Mouse (Mus musculus) B cell, adult 2 months (primary cell): ENCODE measurements around the gene Exph5.

ENCODE experiments used
- DNase-seq, 2 experiments: peaks; one replicate each; pipeline ENCODE4 v3.0.0; 2022

Gene Exph5

DNA sequence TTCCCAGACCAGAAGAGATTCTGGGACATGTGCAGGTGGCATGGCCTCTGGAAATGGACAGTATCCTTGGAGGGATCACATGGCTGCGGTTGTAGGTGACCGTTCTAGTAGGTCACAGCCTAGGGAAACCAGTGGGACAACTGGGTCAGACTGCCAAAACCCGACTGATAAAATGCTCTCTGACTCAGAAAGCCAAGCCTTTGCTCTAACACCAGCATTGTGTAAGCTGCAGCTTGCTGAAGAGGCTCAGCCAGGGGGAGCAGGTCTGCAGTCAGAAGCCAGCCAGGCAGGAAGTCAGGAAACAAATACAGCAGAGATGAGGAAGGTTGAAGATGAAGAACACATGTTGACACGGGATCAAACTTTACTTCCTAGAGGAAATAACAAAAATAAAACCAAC lies 74.4 kb downstream of the Exph5 start:
- no peak for DNase-seq

GRCm38 (mm10) chr9:53376820-53377219 lies 75.3 kb downstream of the Exph5 start:
- peak; percentile 45 to 52 for DNase-seq

DNA sequence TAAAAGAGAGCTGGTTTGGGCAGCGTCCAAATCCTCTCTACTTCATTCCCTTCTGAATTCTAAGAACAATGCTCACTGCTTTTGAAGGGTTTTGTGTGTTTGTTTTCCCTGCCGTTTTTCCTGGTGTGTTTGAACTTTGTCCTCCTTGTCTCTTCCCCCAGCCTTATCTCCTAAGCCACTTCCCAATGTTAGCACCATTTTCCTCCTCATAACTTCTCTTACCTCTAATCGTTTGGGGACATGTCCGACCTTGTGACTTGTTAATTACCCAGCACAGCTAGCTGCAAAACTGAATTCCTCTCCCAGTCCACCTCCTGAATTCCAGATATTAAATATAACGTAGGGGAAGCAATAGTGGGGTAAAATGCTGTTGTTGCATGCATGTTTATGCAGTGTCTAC lies 76.1 kb downstream of the Exph5 start:
- no peak for DNase-seq

DNA sequence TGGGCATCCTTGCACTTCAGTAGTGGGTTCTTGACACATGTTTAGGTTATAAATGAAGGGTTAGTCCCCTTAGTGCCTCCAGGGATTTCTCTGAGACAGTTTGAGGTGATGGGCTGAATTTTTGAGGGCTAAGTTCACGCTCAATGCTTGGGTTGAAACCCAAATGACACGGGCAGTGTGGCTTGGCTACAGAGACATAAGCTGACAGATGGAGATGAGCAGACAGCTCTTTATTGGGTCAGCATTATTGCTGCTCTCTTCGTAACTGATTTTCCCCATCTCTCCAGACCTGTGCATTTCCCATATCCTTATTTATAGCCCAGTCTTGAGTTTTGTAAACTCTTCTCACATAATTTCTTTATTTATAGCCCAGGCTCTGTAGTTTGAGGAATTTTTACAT lies 76.7 kb downstream of the Exph5 start:
- no peak for DNase-seq

GRCm38 (mm10) chr9:53380595-53380994 lies 79.1 kb downstream of the Exph5 start:
- no peak for DNase-seq

DNA sequence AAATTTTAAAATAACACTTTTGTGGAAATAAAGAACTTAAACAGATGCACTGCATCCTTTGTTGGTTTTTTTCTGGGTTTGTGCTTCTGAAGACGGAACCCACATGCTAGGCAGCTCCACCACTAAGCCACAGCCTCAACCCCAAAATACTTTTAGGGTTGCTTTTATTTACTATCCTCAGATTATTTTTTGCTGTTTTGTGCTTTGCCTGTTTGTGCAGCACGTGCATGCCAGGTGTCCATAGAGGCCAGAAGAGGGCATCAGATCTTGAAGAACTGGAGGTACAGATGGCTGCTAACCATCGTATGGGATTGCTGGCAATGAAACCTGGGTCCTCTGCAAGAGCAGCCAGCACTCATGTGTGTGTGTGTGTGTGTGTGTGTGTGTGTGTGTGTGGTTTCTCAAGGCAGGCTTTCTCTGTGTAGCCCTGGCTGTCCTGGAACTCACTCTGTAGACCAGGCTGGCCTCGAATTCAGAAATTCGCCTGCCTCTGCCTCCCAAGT lies 79.7 kb downstream of the Exph5 start:
- no peak for DNase-seq

DNA sequence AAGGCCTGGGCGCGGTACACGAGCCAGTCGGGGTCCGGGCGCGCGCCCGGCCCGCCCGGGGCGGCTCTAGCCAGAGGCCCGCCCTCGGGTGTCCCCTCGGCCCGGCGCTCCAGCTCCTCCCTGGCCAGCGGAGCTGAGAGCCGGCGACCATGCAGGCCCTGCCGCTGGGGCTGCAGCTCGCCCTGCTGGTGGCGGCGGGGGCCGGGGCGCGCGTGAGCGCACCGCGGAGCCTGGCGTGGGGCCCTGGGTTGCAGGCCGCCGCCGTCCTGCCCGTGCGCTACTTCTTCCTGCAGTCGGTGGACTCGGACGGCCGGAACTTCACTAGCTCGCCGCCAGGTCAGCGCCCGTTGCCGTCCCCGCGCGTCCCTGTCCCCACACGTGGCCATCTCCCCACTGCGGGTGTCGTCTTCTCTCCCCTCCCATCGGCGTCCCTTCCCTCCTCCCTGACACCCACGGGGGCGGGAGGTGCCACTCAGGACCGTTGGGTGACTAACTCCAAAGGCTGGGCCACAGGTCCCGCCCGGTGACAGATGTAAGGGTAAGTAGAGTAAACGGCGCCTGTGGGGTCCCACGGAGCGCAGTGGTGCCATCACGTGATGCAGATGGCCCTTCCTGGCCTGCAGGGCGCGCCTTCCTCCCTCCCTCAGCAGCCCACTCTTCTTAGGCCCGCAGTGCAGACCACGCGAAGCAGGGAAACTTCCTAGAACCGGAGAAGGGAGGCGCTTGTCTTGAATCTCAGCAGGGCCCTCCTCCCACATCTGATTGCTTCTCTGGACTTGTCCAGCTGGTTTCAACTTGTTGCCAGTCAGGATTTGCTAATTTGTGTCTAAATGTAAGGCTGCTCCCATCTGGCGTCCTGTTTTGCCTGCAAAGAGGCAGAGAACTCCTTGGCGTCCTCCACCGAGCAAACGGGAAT lies 82.7 kb downstream of the Exph5 start, which contains the start of gene Kdelc2:
TSS of gene Kdelc2 (plus strand) at position 75 of the 916 bp plus-strand sequence.
- peak; percentile 21 to 33 for DNase-seq

DNA sequence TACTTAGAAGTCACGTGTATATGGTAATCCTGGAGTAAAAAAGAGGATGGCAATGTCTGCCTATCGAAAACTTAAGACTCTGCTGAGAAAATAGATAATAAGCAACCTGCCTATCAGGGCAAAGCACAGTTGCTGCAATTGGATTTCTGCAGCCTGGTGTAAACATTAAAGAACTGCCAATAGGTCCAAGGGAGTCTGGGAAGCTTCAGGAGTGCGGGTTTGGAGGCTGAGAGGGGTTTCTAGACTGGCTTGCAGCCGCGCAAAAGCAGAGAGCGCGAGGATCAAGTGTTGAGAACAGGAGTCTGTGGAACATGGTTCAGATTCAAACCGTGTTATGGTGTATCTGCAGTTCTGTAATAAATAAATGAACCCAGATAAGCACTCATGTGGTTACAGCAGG lies 83.4 kb downstream of the Exph5 start:
- no peak for DNase-seq

- DNase-seq = no peak
These were observed 86.0 kb downstream of the Exph5 start for GRCm38 (mm10) chr9:53387431-53387830.

DNA sequence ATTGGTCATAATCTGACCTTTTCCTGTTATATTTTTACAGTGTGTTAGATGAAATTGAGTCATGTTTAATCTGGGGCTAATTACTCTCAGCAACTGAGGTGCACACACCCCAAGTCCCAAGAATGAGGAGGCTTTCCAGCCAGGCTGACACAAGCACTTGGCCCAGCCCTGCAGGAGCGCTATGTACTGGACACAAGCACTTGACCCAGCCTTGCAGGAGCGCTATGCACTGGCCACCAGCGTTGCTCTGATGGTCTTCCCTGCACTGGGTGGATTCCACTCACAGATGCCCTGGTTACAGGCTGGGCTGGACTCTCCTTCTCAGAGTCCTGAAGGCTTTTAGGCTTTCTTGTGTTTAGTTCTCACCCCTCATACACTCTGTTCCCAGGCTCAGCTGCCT lies 87.6 kb downstream of the Exph5 start:
- no peak for DNase-seq

- DNase-seq = no peak
These were observed 88.7 kb downstream of the Exph5 start for GRCm38 (mm10) chr9:53390136-53390535.

- no peak for DNase-seq
These were observed 96.4 kb downstream of the Exph5 start for GRCm38 (mm10) chr9:53397685-53398387.

GRCm38 (mm10) chr9:53398388-53398700 lies 96.9 kb downstream of the Exph5 start:
- peak; percentile 66 to 71 for DNase-seq

GRCm38 (mm10) chr9:53399537-53399936 lies 98.1 kb downstream of the Exph5 start:
- DNase-seq = no peak

GRCm38 (mm10) chr9:53400696-53401095 lies 99.2 kb downstream of the Exph5 start:
- DNase-seq = no peak

DNA sequence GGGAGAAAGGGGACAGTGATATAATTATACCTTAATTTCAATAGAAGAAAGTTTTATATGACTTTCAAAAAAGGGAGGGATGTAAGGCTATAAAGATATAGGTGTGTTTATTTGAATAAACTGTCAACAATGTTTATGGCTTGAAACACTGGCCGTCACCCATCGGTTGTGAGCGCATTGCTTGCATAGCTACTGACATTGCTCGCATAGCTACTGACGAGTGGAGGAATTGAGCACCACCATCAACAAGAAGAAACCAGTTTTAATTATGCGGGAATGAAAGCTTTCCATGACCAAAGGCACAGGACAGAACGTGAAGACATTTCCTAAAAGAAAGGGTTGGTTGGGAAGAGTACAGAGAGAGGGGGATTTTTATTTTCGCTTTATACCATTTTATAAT lies 99.7 kb downstream of the Exph5 start:
- DNase-seq = no peak

DNA sequence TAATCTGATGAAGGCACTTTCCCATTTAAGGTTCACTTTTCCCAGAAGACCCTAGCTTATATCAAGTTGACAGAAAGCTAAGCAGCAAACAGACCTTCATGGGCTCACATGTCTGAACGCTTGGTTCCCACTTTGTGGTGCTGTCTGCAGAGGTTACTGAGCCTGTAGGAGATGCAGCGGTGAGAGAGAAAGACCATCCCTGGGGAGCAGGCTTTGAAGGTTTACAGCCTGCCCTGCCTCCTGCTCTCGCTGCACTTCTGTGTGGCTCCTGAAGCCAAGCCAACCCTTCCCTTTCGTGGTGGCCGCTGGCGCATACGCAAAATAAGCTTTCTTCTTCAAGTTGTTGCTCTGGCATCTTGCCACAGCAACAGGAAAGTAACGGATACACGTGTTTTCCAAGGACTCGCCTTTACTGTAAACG lies 100.8 kb downstream of the Exph5 start, which contains the start of gene 4930550C14Rik:
TSS of gene 4930550C14Rik (plus strand) at position 35 of the 421 bp plus-strand sequence.
- no peak for DNase-seq

- DNase-seq = no peak
These were observed 101.5 kb downstream of the Exph5 start for GRCm38 (mm10) chr9:53402991-53403390.

DNA sequence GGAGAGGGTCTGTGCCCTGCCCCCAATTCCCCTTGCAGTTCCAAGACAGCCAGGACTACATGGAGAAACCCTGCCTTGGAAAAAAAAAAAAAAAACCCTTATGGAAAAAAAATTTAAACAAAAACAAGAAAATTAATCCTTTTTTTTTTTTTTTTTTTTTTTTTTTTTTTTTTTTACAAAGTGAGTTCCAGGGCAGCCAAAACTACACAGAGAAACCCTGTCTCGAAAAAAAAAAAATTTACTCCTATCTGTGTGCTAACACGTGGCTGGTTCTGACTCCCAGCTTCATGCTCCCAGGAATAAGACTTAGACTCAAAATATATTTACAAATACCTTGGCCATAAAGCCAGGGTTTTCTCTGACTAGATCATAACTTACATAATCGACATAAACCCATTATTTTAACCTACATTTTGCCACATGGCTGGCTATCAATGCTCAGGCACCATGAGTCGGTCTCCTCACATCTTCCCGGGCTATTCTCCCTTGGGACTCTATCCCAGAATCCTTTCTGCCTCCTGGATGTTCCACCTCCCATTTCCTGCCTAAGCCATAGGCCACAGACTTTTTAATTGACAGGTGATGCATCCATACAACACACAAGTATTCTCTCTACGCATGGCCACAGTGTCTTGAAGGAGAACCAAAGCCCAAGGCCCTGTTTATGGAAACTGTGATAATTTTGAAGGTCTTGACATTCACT lies 102.7 kb downstream of the Exph5 start:
- DNase-seq = no peak

DNA sequence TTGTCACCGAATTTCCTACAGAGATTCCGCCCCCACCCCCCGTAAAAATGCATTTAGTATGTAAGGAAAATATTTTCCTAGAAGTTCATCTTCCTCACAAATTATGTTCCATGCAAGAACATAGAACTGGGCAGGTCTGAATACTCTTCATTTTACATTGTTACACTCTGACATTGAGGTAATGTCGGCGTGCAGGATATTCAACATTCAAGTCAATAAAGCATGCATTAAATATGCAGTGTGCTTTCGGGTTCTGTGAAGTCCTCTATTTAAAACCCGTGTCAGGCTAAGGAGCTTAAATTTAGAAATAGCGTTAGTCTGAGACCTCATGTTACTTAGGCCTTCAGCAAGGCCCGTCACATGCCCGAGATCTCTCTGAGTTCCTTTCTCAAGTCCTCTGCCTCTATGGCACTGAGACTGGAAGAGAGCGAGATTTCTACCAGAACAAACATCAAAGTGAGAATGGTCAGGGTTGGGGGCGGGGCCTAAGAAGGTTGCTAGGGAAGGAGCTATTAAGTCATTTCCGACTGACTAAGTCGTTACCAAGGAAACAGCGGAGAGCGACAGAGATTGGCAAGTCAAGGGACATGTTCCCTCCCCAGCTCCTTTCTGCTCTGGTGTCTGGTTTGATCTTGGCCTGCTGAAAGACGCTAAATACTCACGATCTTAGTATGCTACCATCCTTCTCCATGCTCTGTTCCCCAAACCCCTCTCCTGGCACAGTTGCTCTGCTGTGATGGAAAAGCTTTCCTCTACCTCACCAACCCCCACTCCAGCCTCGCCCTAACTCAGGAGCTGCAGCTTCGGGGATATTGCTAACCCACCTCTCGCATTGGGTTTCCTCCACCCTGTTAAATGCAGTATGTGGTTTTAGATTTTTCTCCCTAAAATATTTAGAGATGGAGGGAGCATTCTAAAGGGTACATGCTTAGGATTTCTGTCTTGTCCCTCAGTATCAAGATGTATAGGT lies 103.6 kb downstream of the Exph5 start:
- peak; percentile 75 to 84 for DNase-seq

- DNase-seq = no peak
These were observed 107.1 kb downstream of the Exph5 start for GRCm38 (mm10) chr9:53408548-53408947.

GRCm38 (mm10) chr9:53408953-53409361 lies 107.5 kb downstream of the Exph5 start:
- no peak for DNase-seq
